Mouse (Mus musculus) heart, adult 2 months (tissue): ENCODE results near the gene Fzr1.

ENCODE experiments used
- CTCF ChIP-seq: fragments of 200-600 bp; IDR thresholded peaks from 2 replicates; pipeline ENCODE4 v1.8.1; 2022; ENCODE audit warnings: antibody characterized with exemption, mild to moderate bottlenecking, moderate library complexity
- EP300 ChIP-seq: fragments of 200-500 bp; IDR thresholded peaks from 2 replicates; pipeline ENCODE4 v1.6.1; 2011; ENCODE audit warnings: low read depth, low read length, control low read depth; ENCODE audit not compliant: insufficient read depth
- POLR2A ChIP-seq: fragments of 200-500 bp; IDR thresholded peaks from 2 replicates; pipeline ENCODE4 v1.6.1; 2011; ENCODE audit warnings: mild to moderate bottlenecking, low read depth, low read length, control low read depth; ENCODE audit not compliant: insufficient read depth

- peak; percentile 34; the same call in 1 of the 2 replicates for TF ChIP-seq POLR2A
- TF ChIP-seq CTCF, result no peak
- no peak for TF ChIP-seq EP300
Measured at GRCm38 (mm10) chr10:81393456-81394063, 15.2 kb upstream of the Fzr1 start.
